Mouse (Mus musculus) pancreas, adult 10 weeks (tissue): ENCODE results near the gene Tedc1. TPM values are rescaled to one million over a fixed set of nuclear protein-coding genes. Genes with fewer than 3 reads are reported as not detected.

Experiments used
- polyA plus RNA-seq: library from polyadenylated mRNA; stranded (reverse); fragments of 350-450 nt; fragmentation: Illumina TruSeq; extraction: RNeasy Lipid Tissue Mini Kit (QIAGEN cat#74804); gene quantifications from one replicate; pipeline ENCODE4 v1.2.3, GENCODE M21; 2015; ENCODE audit warnings: low read depth, low replicate concordance; ENCODE audit not compliant: insufficient read depth

Tedc1 gene
- not detected for polyA plus RNA-seq

GRCm38 (mm10) chr12:113155887-113156539, at the start of gene Tedc1:
Gene Tedc1 (plus strand): TSS chr12:113156421.

GRCm38 (mm10) chr12:113139908-113140615, 16.2 kb upstream of the Tedc1 start, which contains the start of gene Crip2:
Gene Crip2 (plus strand): TSS chr12:113140236.

GRCm38 (mm10) chr12:113146112-113147057, 9.8 kb upstream of the Tedc1 start, which contains the start of gene Crip1:
Gene Crip1 (plus strand): TSS chr12:113146316.

GRCm38 (mm10) chr12:113185442-113186291, 29.4 kb downstream of the Tedc1 start, which contains the start of gene Tmem121:
Gene Tmem121 (plus strand): TSS chr12:113185930.

Other genes starting within 250 kb of the Tedc1 start
- 9.9 TPM for gene Jag2, start 226.6 kb upstream of the Tedc1 start, polyA plus RNA-seq
- gene Nudt14, start 214.3 kb upstream of the Tedc1 start, polyA plus RNA-seq = 5.4 TPM
- gene Btbd6, start 179.9 kb upstream of the Tedc1 start, polyA plus RNA-seq = 4.7 TPM
- gene Brf1, start 155.7 kb upstream of the Tedc1 start, polyA plus RNA-seq = 42.9 TPM
- 7.0 TPM for gene Pacs2, start 141.9 kb upstream of the Tedc1 start, polyA plus RNA-seq
- not detected for gene Tex22, start 81.9 kb upstream of the Tedc1 start, polyA plus RNA-seq
- gene Mta1, start 58.1 kb upstream of the Tedc1 start, polyA plus RNA-seq = 10.8 TPM
- 59.2 TPM for gene Crip2, start 16.2 kb upstream of the Tedc1 start, polyA plus RNA-seq
- 278 TPM for gene Crip1, start 10.1 kb upstream of the Tedc1 start, polyA plus RNA-seq
- gene Tmem121, start 29.5 kb downstream of the Tedc1 start, polyA plus RNA-seq = not detected